Mouse (Mus musculus) testis, adult 2 months (tissue): ENCODE data around the gene Sh3pxd2a.

Source experiments
- CTCF ChIP-seq: fragments of 200-500 bp; IDR thresholded peaks from 2 replicates; pipeline ENCODE4 v1.5.1; 2012; ENCODE audit warnings: low read depth, mild to moderate bottlenecking, inconsistent platforms, low read length, moderate library complexity; ENCODE audit not compliant: control insufficient read depth, insufficient read depth, insufficient replicate concordance
- POLR2A ChIP-seq: fragments of 200-500 bp; IDR thresholded peaks from 2 replicates; pipeline ENCODE4 v1.6.1; 2012; ENCODE audit warnings: low read depth, mild to moderate bottlenecking, inconsistent platforms, low read length, moderate library complexity; ENCODE audit not compliant: control insufficient read depth

DNA sequence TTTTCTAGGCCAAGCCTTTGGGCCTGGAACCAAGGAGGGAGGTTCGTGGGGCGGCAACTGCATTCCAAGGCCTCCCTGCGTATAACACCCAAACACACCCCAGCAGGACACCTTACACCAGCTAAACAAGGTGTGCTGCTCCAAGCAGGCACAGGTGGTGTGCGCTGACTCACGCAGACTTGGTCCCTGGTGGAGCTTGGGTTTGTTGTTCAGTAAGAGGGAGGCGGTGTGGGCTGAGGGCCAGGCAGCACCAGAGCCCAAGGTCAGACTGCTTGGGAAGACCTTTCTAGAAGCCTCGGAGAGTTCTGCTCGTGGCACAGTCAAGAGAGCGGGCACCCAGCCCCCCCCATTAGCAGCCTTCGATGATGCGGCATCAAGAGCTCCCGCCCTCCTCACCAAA is 48.0 kb downstream of the Sh3pxd2a start:
- TF ChIP-seq CTCF (no peak), POLR2A (no peak)
